Mouse (Mus musculus): Measurements from ENCODE around the gene D930020B18Rik.

GRCm38 (mm10) chr10:121718896-121719585, 77.7 kb downstream of the D930020B18Rik start:
- TF ChIP-seq POLR2A (IDR thresholded peaks at IDR 0.05; ENCODE audit: borderline replicate concordance, low read depth, low read length) (no peak), CTCF (IDR thresholded peaks at IDR 0.05; ENCODE audit: low read depth, low read length) (no peak)

All from bone marrow macrophage, adult 2 months (primary cell).